Mouse (Mus musculus) ovary, postnatal 10 days (tissue): ENCODE measurements around the gene Tceal1.
"Not testable (repeated sequence)": the region's sequence is repeated elsewhere in the genome, so short reads cannot be mapped to it uniquely, and the experiment has no call there.

ENCODE experiments used
- DNase-seq: peaks from one replicate; pipeline ENCODE4 v3.0.0; 2022; ENCODE audit warnings: low spot score

The Tceal1 gene

GRCm38 (mm10) chrX:136707446-136708167 is at the start of gene Tceal1:
Gene Tceal1, plus strand, starts transcription at chrX:136707982.
- peak; percentile 15 for DNase-seq

GRCm38 (mm10) chrX:136666281-136666706 is 41.5 kb upstream of the Tceal1 start:
- DNase-seq, result no peak

GRCm38 (mm10) chrX:136666762-136667464 is 40.9 kb upstream of the Tceal1 start:
- not testable (repeated sequence) for DNase-seq

GRCm38 (mm10) chrX:136668794-136669193 is 39.0 kb upstream of the Tceal1 start:
- no peak for DNase-seq

- no peak for DNase-seq
Observed at GRCm38 (mm10) chrX:136680989-136681388, 26.8 kb upstream of the Tceal1 start.

- not testable (repeated sequence) for DNase-seq
Observed at GRCm38 (mm10) chrX:136691606-136692293, 16.0 kb upstream of the Tceal1 start.

GRCm38 (mm10) chrX:136692294-136692675 is 15.5 kb upstream of the Tceal1 start:
- DNase-seq, result no peak

- no peak for DNase-seq
Observed at GRCm38 (mm10) chrX:136693196-136693595, 14.6 kb upstream of the Tceal1 start.

GRCm38 (mm10) chrX:136708168-136708681 is 443 bp downstream of the Tceal1 start:
- peak; percentile 16 for DNase-seq

GRCm38 (mm10) chrX:136708782-136709181 is 1.0 kb downstream of the Tceal1 start:
- no peak for DNase-seq

GRCm38 (mm10) chrX:136714742-136715474 is 7.1 kb downstream of the Tceal1 start:
- not testable (repeated sequence) for DNase-seq

GRCm38 (mm10) chrX:136732016-136732415 is 24.2 kb downstream of the Tceal1 start:
- no peak for DNase-seq

- DNase-seq, result no peak
Observed at GRCm38 (mm10) chrX:136740087-136740790, 32.5 kb downstream of the Tceal1 start.

- DNase-seq, result peak; percentile 50
Observed at GRCm38 (mm10) chrX:136740791-136741650, 33.2 kb downstream of the Tceal1 start.

GRCm38 (mm10) chrX:136741651-136742201 is 33.9 kb downstream of the Tceal1 start:
- DNase-seq, result peak; percentile 38

- DNase-seq, result no peak
Observed at GRCm38 (mm10) chrX:136742241-136742640, 34.5 kb downstream of the Tceal1 start.

- peak; percentile 9 for DNase-seq
Observed at GRCm38 (mm10) chrX:136742661-136743103, 34.9 kb downstream of the Tceal1 start.

GRCm38 (mm10) chrX:136743459-136743858 is 35.7 kb downstream of the Tceal1 start, which contains the start of gene Morf4l2:
Gene Morf4l2, minus strand, starts transcription at chrX:136743690.
- no peak for DNase-seq

GRCm38 (mm10) chrX:136744663-136745062 is 36.9 kb downstream of the Tceal1 start:
- no peak for DNase-seq

- DNase-seq, result no peak
Observed at GRCm38 (mm10) chrX:136749329-136749728, 41.5 kb downstream of the Tceal1 start.
